ENCODE assay signal across 18 mouse cellular contexts in genomic region chr10:19526353-19526752, GRCm38 (mm10).
DNase-seq lines count a peak whose midpoint lies in the region; ATAC-seq and TF ChIP-seq lines count a peak whose summit lies in the region.
"Had no signal": no experiment of that assay in that cellular context is flagged by ENCODE, and none has a peak within 500 bp of the region (broad histone marks: within the 10 kb centered on the region; RNA-seq: fewer than 3 reads in every experiment).

No protein-coding gene starts in this region.

- H3K4me1 ChIP-seq in lung, embryonic 16.5 days (replicated peaks; ENCODE audit: control insufficient read depth, insufficient read depth, low read length), result peaks cover 6% of the 10 kb centered on the region; the same call in 1 of the 2 replicates
- no peaks in the 10 kb centered on the region for H3K4me1 ChIP-seq in lung, postnatal 0 days (ENCODE audit: insufficient read depth, low read depth, low read length)
- no peaks in the 10 kb centered on the region for H3K4me1 ChIP-seq in midbrain, embryonic 11.5 days (ENCODE audit: control insufficient read depth, insufficient read depth, low read length)
- H3K4me1 ChIP-seq: embryonic facial prominence, embryonic 13.5 days; forebrain, embryonic 12.5 days; neural tube, embryonic 13.5 days had no signal

- ATAC-seq in lung, embryonic 16.5 days (ENCODE audit: low read depth), result peak; percentile 60; the same call in 1 of the 2 replicates
- ATAC-seq in lung, postnatal 0 days, result peak; percentile 90
- ATAC-seq in midbrain, embryonic 11.5 days (ENCODE audit: low FRiP score), result no peak
- ATAC-seq: midbrain, embryonic 16.5 days had no signal

- no peak overlapping the region for H3K4me2 ChIP-seq in lung, embryonic 16.5 days (ENCODE audit: low read depth, low read length)
- H3K4me2 ChIP-seq in lung, postnatal 0 days (replicated peaks; ENCODE audit: low read depth, low read length), result no peak overlapping the region
- no peak overlapping the region for H3K4me2 ChIP-seq in midbrain, embryonic 11.5 days
- H3K4me2 ChIP-seq: embryonic facial prominence, embryonic 13.5 days; forebrain, embryonic 12.5 days; neural tube, embryonic 13.5 days had no signal

- peak; percentile 88 for DNase-seq in heart, adult 11 months
- DNase-seq in heart, postnatal 25 days (ENCODE audit: low spot score), result no peak
- DNase-seq in lung, postnatal 14 days, result no peak
- peak; percentile 85 for DNase-seq in lung, postnatal 0 days (ENCODE audit: low spot score)
- DNase-seq in midbrain, embryonic 11.5 days (ENCODE audit: low spot score, missing footprints), result no peak
- no peak for DNase-seq in cerebellum, adult 18-20 months
- no peak for DNase-seq in layer of hippocampus, adult 8-10 months (ENCODE audit: low spot score in 2 of 2)
- DNase-seq: adrenal gland, postnatal 10 days; cerebellum, postnatal 25 days; heart, postnatal 14 days; left cerebral cortex, postnatal 4 days; thymus, postnatal 36 days had no signal

- 0% methylated on average over 1 of the region's 1 CpGs for WGBS in lung, embryonic 16.5 days
- 0% methylated on average over 1 of the region's 1 CpGs for WGBS in lung, postnatal 0 days
- WGBS in midbrain, embryonic 11.5 days, result 64% methylated on average over 1 of the region's 1 CpGs

- no peak for TF ChIP-seq CTCF in lung, postnatal 0 days (IDR thresholded peaks at IDR 0.05)

- no peaks in the 10 kb centered on the region for H3K27me3 ChIP-seq in lung, embryonic 16.5 days (ENCODE audit: control insufficient read depth, insufficient read depth, low read depth, low read length)
- no peaks in the 10 kb centered on the region for H3K27me3 ChIP-seq in lung, postnatal 0 days (replicated peaks; ENCODE audit: insufficient read depth, low read length)
- H3K27me3 ChIP-seq in midbrain, embryonic 11.5 days (ENCODE audit: control insufficient read depth, insufficient read depth, low read length), result no peaks in the 10 kb centered on the region
- H3K27me3 ChIP-seq: embryonic facial prominence, embryonic 13.5 days; forebrain, embryonic 12.5 days; neural tube, embryonic 13.5 days had no signal

- H3K36me3 ChIP-seq in lung, embryonic 16.5 days (ENCODE audit: control insufficient read depth, insufficient read depth, low read length), result no peaks in the 10 kb centered on the region
- H3K36me3 ChIP-seq in lung, postnatal 0 days (ENCODE audit: insufficient read depth, low read length), result no peaks in the 10 kb centered on the region
- H3K36me3 ChIP-seq in midbrain, embryonic 11.5 days (ENCODE audit: control insufficient read depth, insufficient read depth, low read length), result no peaks in the 10 kb centered on the region
- H3K36me3 ChIP-seq: embryonic facial prominence, embryonic 13.5 days; forebrain, embryonic 12.5 days; neural tube, embryonic 13.5 days had no signal

- intact Hi-C loops in heart, postnatal 25 days (cut with DNase I), result no loop called here

- H3K27ac ChIP-seq in lung, embryonic 16.5 days (ENCODE audit: low read length), result no peak overlapping the region
- 0 out of 2 replicates have a peak overlapping the region, but pooled peaks have one; percentile 38 for H3K27ac ChIP-seq in lung, postnatal 0 days (ENCODE audit: low read length)
- H3K27ac ChIP-seq in midbrain, embryonic 11.5 days (ENCODE audit: low read depth, low read length), result no peak overlapping the region
- H3K27ac ChIP-seq: embryonic facial prominence, embryonic 13.5 days; forebrain, embryonic 12.5 days; macrophage; neural tube, embryonic 13.5 days had no signal

- no peak overlapping the region for H3K4me3 ChIP-seq in lung, embryonic 16.5 days (ENCODE audit: low read length)
- H3K4me3 ChIP-seq in lung, postnatal 0 days (ENCODE audit: low read depth, low read length), result no peak overlapping the region
- no peak overlapping the region for H3K4me3 ChIP-seq in midbrain, embryonic 11.5 days (ENCODE audit: low read depth, low read length)
- H3K4me3 ChIP-seq: embryonic facial prominence, embryonic 13.5 days; forebrain, embryonic 12.5 days; neural tube, embryonic 13.5 days had no signal

- no peak for TF ChIP-seq EP300 in lung, postnatal 0 days (IDR thresholded peaks at IDR 0.05)

- H3K9ac ChIP-seq in lung, embryonic 16.5 days (ENCODE audit: low read length), result no peak overlapping the region
- no peak overlapping the region for H3K9ac ChIP-seq in lung, postnatal 0 days (replicated peaks; ENCODE audit: low read depth)
- H3K9ac ChIP-seq in midbrain, embryonic 11.5 days (ENCODE audit: low read length), result no peak overlapping the region
- H3K9ac ChIP-seq: embryonic facial prominence, embryonic 13.5 days; forebrain, embryonic 12.5 days; neural tube, embryonic 13.5 days had no signal

- no peaks in the 10 kb centered on the region for H3K9me3 ChIP-seq in lung, embryonic 16.5 days (ENCODE audit: control insufficient read depth, low read length)
- H3K9me3 ChIP-seq in lung, postnatal 0 days (ENCODE audit: low read length), result no peaks in the 10 kb centered on the region
- no peaks in the 10 kb centered on the region for H3K9me3 ChIP-seq in midbrain, embryonic 11.5 days (ENCODE audit: control insufficient read depth, low read length)
- H3K9me3 ChIP-seq: embryonic facial prominence, embryonic 13.5 days; forebrain, embryonic 12.5 days; neural tube, embryonic 13.5 days had no signal

Comparison
In these comparisons a context has a peak if more than half of its experiments do, and no peak if none do; other contexts are left out.
1. DNase-seq: peak in heart, adult 11 months (single experiment) and lung, postnatal 0 days (single experiment); none in heart, postnatal 25 days (single experiment), lung, postnatal 14 days (single experiment), midbrain, embryonic 11.5 days (single experiment), cerebellum, adult 18-20 months (0 of 2) and layer of hippocampus, adult 8-10 months (0 of 2).